Mouse (Mus musculus) E14TG2a.4 (cell line): Measurements from ENCODE around the gene Nop2.
A peak's percentile ranks its signal among the peaks of the same experiment; 100 is the strongest.

ENCODE experiments used
- H3K27me3 ChIP-seq: 2 replicates; pipeline ENCODE4 v1.6.1; 2014; ENCODE audit warnings: low read length, control low read depth; ENCODE audit not compliant: insufficient read depth
- H3K36me3 ChIP-seq: 2 replicates; pipeline ENCODE4 v1.6.1; 2014; ENCODE audit warnings: low read length, control low read depth; ENCODE audit not compliant: insufficient read depth
- H3K4me1 ChIP-seq: replicated peaks from 2 replicates; pipeline ENCODE4 v1.6.1; 2014; ENCODE audit warnings: low read depth, low read length, control low read depth
- H3K4me3 ChIP-seq: replicated peaks from 2 replicates; pipeline ENCODE4 v1.5.1; 2014; ENCODE audit warnings: mild to moderate bottlenecking, low read length
- H3K9me3 ChIP-seq: 2 replicates; pipeline ENCODE4 v1.6.1; 2014; ENCODE audit warnings: low read length, control low read depth
- CTCF ChIP-seq: conservative IDR thresholded peaks from 2 replicates; pipeline ENCODE4 v1.5.1; 2014; ENCODE audit warnings: low read length
- NANOG ChIP-seq: IDR thresholded peaks from 2 replicates; pipeline ENCODE4 v1.6.1; 2014; ENCODE audit warnings: borderline replicate concordance, low read length, mixed read lengths
- POU5F1 ChIP-seq: IDR thresholded peaks from 2 replicates; pipeline ENCODE4 v1.6.1; 2014; ENCODE audit warnings: low read length, borderline replicate concordance

Nop2 gene

GRCm38 (mm10) chr6:125145479-125145951 lies 13.8 kb downstream of the Nop2 start:
- Histone ChIP-seq H3K9me3 (no peaks in the 10 kb centered on the region), H3K27me3 (no peaks in the 10 kb centered on the region), H3K4me1 (peaks cover 87% of the 10 kb centered on the region), H3K36me3 (peaks cover 78% of the 10 kb centered on the region), H3K4me3 (peak overlapping the region; percentile 92)
- TF ChIP-seq NANOG (no peak), CTCF (no peak), POU5F1 (no peak)

- H3K27me3 ChIP-seq: no peaks in the 10 kb centered on the region
- H3K9me3 ChIP-seq: no peaks in the 10 kb centered on the region
- peaks cover 75% of the 10 kb centered on the region for H3K36me3 ChIP-seq
- TF ChIP-seq NANOG: no peak
- TF ChIP-seq CTCF: no peak
- TF ChIP-seq POU5F1: no peak
- peaks cover 87% of the 10 kb centered on the region for H3K4me1 ChIP-seq
- peak overlapping the region; percentile 92 for H3K4me3 ChIP-seq
Measured at GRCm38 (mm10) chr6:125146148-125146547, 14.4 kb downstream of the Nop2 start.

GRCm38 (mm10) chr6:125146797-125147196 lies 15.1 kb downstream of the Nop2 start:
- Histone ChIP-seq H3K27me3 (no peaks in the 10 kb centered on the region), H3K4me1 (peaks cover 87% of the 10 kb centered on the region), H3K4me3 (peak overlapping the region; percentile 92), H3K9me3 (no peaks in the 10 kb centered on the region), H3K36me3 (peaks cover 73% of the 10 kb centered on the region)
- TF ChIP-seq NANOG (no peak), POU5F1 (no peak), CTCF (no peak)

- TF ChIP-seq POU5F1 (no peak), CTCF (no peak), NANOG (no peak)
- Histone ChIP-seq H3K27me3 (no peaks in the 10 kb centered on the region), H3K4me3 (peak overlapping the region; percentile 92; the same call in 1 of the 2 replicates), H3K4me1 (peaks cover 87% of the 10 kb centered on the region), H3K9me3 (no peaks in the 10 kb centered on the region), H3K36me3 (peaks cover 72% of the 10 kb centered on the region)
Measured at GRCm38 (mm10) chr6:125147329-125147728, 15.6 kb downstream of the Nop2 start.

- Histone ChIP-seq H3K9me3 (no peaks in the 10 kb centered on the region), H3K36me3 (peaks cover 72% of the 10 kb centered on the region), H3K27me3 (no peaks in the 10 kb centered on the region), H3K4me1 (peaks cover 89% of the 10 kb centered on the region), H3K4me3 (peak overlapping the region; percentile 59)
- no peak for TF ChIP-seq CTCF
Measured at GRCm38 (mm10) chr6:125148251-125148925, 16.7 kb downstream of the Nop2 start.

- Histone ChIP-seq H3K4me1 (peaks cover 83% of the 10 kb centered on the region), H3K27me3 (no peaks in the 10 kb centered on the region), H3K36me3 (peaks cover 72% of the 10 kb centered on the region), H3K9me3 (no peaks in the 10 kb centered on the region), H3K4me3 (peak overlapping the region; percentile 59)
- TF ChIP-seq POU5F1 (no peak), NANOG (no peak), CTCF (no peak)
Measured at GRCm38 (mm10) chr6:125148926-125149568, 17.3 kb downstream of the Nop2 start.

- TF ChIP-seq CTCF: no peak
- no peak for TF ChIP-seq POU5F1
- no peak for TF ChIP-seq NANOG
- Histone ChIP-seq H3K36me3 (peaks cover 70% of the 10 kb centered on the region), H3K4me1 (peaks cover 78% of the 10 kb centered on the region), H3K27me3 (no peaks in the 10 kb centered on the region), H3K4me3 (peak overlapping the region; percentile 59), H3K9me3 (no peaks in the 10 kb centered on the region)
Measured at GRCm38 (mm10) chr6:125149569-125149950, 17.9 kb downstream of the Nop2 start.

- Histone ChIP-seq H3K9me3 (no peaks in the 10 kb centered on the region), H3K27me3 (no peaks in the 10 kb centered on the region), H3K4me1 (peaks cover 83% of the 10 kb centered on the region), H3K36me3 (peaks cover 76% of the 10 kb centered on the region), H3K4me3 (peak overlapping the region; percentile 45)
- no peak for TF ChIP-seq CTCF
- no peak for TF ChIP-seq NANOG
- TF ChIP-seq POU5F1: no peak
Measured at GRCm38 (mm10) chr6:125152212-125153017, 20.7 kb downstream of the Nop2 start.
